Mouse (Mus musculus) hindbrain, embryonic 10.5 days (tissue): ENCODE results near the gene Igf2r. TPM values are rescaled to one million over a fixed set of nuclear protein-coding genes. Genes with fewer than 3 reads are reported as not detected.

Source experiments
- DNase-seq: peaks from one replicate; pipeline ENCODE4 v3.0.0-alpha.2; 2017; ENCODE audit warnings: low spot score
- H3K27ac ChIP-seq: fragments of 300-500 bp; sonication (generic); 2 replicates; pipeline ENCODE4 v1.5.1; 2016; ENCODE audit warnings: mild to moderate bottlenecking, moderate library complexity
- H3K27me3 ChIP-seq: fragments of 300-500 bp; sonication (generic); 2 replicates; pipeline ENCODE4 v1.6.1; 2016; ENCODE audit warnings: mild to moderate bottlenecking; ENCODE audit not compliant: poor library complexity, insufficient read depth, severe bottlenecking
- H3K36me3 ChIP-seq: fragments of 300-500 bp; sonication (generic); 2 replicates; pipeline ENCODE4 v1.6.1; 2016; ENCODE audit warnings: mild to moderate bottlenecking, moderate library complexity
- H3K4me1 ChIP-seq: fragments of 300-500 bp; sonication (generic); replicated peaks from 2 replicates; pipeline ENCODE4 v1.6.1; 2016; ENCODE audit warnings: mild to moderate bottlenecking
- H3K4me3 ChIP-seq: fragments of 300-500 bp; sonication (generic); 2 replicates; pipeline ENCODE4 v1.5.1; 2016; ENCODE audit warnings: mild to moderate bottlenecking, moderate library complexity
- H3K9me3 ChIP-seq: fragments of 300-500 bp; sonication (generic); 2 replicates; pipeline ENCODE4 v1.6.1; 2016; ENCODE audit warnings: mild to moderate bottlenecking, moderate library complexity
- WGBS: fragments of 180-500 bp; shearing (Covaris S2); methylation state at CpG from one replicate; pipeline ENCODE4 v1.1.7; 2016; 5-methylcytosine and 5-hydroxymethylcytosine counted together
- polyA plus RNA-seq: library from polyadenylated mRNA; unstranded; fragments of >200 nt; fragmentation: Nextera tagmentation; extraction: Ambion mirVana; gene quantifications from 2 replicates; pipeline ENCODE4 v1.2.1, GENCODE M21; 2016

Igf2r gene
- polyA plus RNA-seq, 1 experiment from 2014 or later = 17.3 TPM

DNA sequence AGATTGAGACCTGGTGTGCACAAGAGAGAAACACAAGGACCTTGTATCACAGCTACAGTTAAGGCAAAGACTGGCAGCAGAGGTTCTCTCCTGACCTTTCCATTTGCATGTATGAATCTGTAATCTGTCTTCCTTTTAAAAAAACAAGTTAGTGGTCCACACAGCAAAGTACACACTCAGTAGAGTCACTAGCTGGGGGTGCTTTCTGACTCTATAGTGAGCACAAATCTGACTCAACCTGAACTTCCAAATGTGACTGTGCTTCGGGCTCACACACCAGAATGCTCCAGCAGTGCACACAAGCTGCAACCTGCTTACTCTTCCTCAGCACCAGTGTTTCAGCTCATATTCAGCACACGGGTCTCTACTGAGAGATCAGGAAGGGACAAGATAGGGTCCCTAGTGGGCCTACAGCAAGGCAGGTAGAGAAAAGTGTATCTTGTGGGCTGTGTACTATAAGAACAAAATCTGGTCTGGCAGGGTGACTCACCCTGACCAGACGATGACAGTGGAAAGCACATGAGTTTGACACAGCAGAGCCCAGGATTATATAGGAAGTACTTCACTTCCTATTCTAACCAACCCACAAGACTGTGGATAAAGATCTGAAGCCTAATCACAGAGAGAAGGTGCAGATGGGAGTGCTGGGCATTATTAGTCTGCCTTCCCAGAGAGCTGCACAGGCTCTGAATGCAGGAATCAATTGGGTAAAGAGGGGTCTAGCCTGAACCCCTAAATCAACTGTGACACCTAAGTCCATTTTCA lies 15.0 kb downstream of the Igf2r start:
- no peak overlapping the region for H3K27ac ChIP-seq
- 89% methylated on average over 3 of the region's 3 CpGs for WGBS
- peaks cover 61% of the 10 kb centered on the region for H3K4me1 ChIP-seq
- H3K9me3 ChIP-seq = no peaks in the 10 kb centered on the region
- H3K27me3 ChIP-seq = no peaks in the 10 kb centered on the region
- no peak for DNase-seq
- H3K36me3 ChIP-seq = no peaks in the 10 kb centered on the region
- no peak overlapping the region for H3K4me3 ChIP-seq

DNA sequence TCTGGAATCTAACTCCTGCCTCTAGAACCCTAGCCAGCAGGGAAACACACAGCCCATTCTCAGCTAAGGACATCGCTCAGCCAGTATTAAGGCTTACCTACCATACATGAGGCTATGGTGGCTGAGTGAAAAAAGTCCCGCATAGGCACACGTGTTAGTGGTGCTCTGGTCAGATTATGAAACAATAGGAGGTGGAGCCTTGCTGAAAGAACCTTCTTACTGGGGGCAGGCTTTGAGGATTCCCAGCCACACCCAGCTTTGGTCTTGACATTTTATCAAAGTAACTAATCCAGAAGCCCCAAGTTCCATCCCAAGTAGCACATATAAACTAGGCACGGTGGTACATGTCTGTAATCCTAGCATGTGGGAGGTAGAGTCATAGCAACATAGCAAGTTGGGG lies 16.4 kb downstream of the Igf2r start:
- no peaks in the 10 kb centered on the region for H3K27me3 ChIP-seq
- H3K9me3 ChIP-seq = no peaks in the 10 kb centered on the region
- H3K4me3 ChIP-seq = no peak overlapping the region
- no peak overlapping the region for H3K27ac ChIP-seq
- 87% methylated on average over 4 of the region's 4 CpGs for WGBS
- H3K4me1 ChIP-seq = peaks cover 57% of the 10 kb centered on the region
- no peak for DNase-seq
- peaks cover 6% of the 10 kb centered on the region; the same call in 1 of the 2 replicates for H3K36me3 ChIP-seq

DNA sequence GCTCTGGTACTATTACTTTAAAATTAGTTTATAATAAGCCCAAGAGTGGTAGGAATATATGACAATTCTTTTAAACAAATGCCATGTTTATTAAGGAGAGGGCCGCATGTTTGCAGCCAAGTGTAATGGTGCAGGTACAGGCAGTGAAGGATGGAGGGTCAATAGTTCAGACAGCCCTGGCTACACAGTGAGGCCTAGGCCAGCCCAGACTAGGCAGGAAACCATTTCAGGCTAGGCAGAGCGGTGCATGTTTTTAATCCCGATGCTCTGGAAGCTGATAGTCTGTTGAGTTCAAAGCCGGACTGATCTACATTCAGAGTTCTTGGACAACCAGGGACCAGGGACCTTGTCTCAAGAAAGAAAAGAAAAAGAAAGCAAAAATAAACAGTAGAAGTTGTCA lies 17.8 kb downstream of the Igf2r start:
- Histone ChIP-seq H3K27ac (peak overlapping the region; percentile 40; the same call in 1 of the 2 replicates), H3K9me3 (no peaks in the 10 kb centered on the region), H3K4me1 (peaks cover 52% of the 10 kb centered on the region), H3K36me3 (peaks cover 16% of the 10 kb centered on the region; the same call in 1 of the 2 replicates), H3K4me3 (no peak overlapping the region), H3K27me3 (no peaks in the 10 kb centered on the region)
- WGBS = 73% methylated on average over 4 of the region's 4 CpGs
- DNase-seq = no peak

DNA sequence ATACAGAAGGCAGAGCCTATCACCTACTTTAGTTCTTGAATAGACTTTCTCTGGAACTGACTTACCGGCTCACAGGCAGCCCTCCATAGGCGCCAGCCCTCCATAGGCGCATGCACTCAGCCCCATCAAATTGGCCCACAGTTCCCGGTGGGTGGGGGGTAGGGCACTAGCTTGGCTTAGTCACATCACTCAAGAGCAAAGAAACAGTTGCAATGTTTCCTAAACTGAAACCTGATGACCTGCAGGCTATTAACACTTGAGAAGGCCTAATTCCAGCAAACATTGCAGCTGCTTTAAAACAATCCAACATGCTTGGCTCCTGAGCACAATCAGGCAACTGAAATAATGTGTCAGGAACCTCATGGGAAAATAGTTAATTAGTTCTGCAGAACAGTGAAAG lies 18.2 kb downstream of the Igf2r start:
- Histone ChIP-seq H3K4me3 (no peak overlapping the region), H3K9me3 (no peaks in the 10 kb centered on the region), H3K27ac (no peak overlapping the region), H3K4me1 (peaks cover 52% of the 10 kb centered on the region), H3K27me3 (no peaks in the 10 kb centered on the region), H3K36me3 (peaks cover 20% of the 10 kb centered on the region; the same call in 1 of the 2 replicates)
- 52% methylated on average over 4 of the region's 4 CpGs for WGBS
- DNase-seq = no peak

DNA sequence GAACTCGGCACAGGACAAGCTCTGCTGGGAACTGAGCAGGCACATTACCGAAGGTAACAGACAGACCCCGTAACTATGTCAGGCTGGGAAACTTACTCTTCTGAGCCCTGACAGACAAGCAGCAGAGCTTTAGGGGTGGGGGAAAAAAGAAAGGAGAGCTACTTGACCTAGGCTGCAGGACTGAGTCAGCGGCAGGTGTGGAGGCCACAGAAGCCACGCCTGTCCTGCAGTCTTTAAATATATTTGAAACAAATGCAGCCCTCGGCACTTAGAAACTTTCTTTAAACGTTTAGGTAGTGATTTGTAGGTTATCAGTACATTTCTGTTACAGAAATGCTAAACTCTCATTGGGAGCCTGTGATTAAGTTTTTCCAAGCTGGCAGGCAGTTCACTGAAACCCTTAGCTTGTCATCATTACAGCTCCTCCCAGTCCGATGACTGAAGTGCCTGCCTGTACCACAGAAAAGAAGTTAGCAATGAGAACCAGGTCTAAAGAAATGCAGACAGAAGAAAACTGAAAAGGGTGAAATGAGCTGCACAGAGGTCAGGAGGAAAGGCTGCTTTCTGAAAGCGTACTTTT lies 18.8 kb downstream of the Igf2r start:
- Histone ChIP-seq H3K9me3 (no peaks in the 10 kb centered on the region), H3K27me3 (no peaks in the 10 kb centered on the region), H3K4me3 (no peak overlapping the region), H3K4me1 (peaks cover 48% of the 10 kb centered on the region), H3K27ac (peak overlapping the region; percentile 46; the same call in 1 of the 2 replicates), H3K36me3 (peaks cover 26% of the 10 kb centered on the region)
- WGBS = 76% methylated on average over 9 of the region's 9 CpGs
- no peak for DNase-seq

DNA sequence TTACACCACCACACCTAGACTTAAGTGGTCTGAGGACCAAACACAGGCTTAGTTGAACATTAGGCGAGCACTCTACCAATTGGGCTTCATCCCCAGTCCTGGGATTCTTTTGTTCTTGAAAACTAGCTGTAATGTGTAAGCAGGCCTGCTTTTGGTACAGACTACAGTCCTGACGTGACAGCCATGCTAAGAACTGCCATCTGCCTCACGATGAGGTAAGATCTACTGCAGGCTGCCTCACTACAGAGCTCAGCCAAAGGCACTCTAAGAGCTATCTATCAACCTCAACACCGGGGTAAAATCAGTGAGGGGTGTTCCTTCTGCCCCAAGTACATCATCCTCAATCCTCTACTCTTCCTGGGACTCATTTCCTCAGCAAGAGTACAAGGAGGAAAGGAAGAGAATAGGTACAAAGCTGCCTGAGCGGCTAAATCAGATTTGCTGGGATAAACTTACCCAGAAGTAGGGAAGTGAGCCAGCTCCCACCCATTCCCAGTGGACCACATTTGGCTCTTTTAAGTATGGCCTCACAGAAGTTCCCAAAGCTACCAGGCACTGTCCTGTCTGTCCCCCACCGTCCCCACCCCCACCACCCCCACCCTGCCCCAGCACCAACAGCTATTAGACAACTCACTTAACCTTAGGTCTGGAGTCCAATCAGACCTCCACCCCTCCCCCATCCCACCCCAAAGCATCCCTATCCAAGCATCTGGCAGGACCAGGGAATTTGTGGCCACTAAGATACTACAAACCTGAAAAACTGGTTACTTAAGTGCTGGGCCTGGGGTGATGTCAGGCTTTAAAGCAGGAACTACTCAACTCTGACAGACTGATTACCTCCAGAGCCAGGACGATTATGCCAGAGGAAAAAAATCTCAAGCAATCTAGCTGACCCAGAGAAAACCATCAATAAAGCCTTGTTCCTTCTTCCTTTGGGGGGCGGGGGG lies 19.8 kb downstream of the Igf2r start:
- Histone ChIP-seq H3K36me3 (peaks cover 35% of the 10 kb centered on the region), H3K27me3 (no peaks in the 10 kb centered on the region), H3K4me3 (no peak overlapping the region), H3K9me3 (no peaks in the 10 kb centered on the region), H3K27ac (peak overlapping the region; percentile 50; the same call in 1 of the 2 replicates), H3K4me1 (peaks cover 41% of the 10 kb centered on the region)
- 54% methylated on average over 8 of the region's 8 CpGs for WGBS
- DNase-seq = peak; percentile 12

DNA sequence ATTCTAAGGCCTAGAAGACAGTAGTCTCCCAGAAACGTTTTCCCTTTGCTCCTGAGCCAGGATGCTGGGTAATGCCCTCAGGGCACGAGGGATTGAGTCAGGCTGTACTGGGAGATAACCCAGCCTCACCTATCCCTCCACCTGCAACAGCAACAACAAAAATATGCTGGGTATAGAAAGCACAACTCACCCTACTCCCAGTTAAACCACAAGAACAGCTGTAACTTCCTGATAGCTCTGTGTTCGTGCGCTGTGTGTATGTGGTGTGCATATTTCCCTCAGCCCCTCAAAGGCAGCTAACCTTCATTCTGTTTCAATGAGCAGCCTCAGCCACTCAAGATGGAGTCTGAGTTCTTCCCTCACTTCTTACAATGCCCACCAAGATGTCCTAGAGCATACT lies 23.7 kb downstream of the Igf2r start:
- peaks cover 75% of the 10 kb centered on the region for H3K36me3 ChIP-seq
- 81% methylated on average over 4 of the region's 4 CpGs for WGBS
- no peak overlapping the region for H3K4me3 ChIP-seq
- H3K9me3 ChIP-seq = peaks cover 31% of the 10 kb centered on the region
- H3K27me3 ChIP-seq = no peaks in the 10 kb centered on the region
- H3K27ac ChIP-seq = no peak overlapping the region
- H3K4me1 ChIP-seq = peaks cover 31% of the 10 kb centered on the region
- DNase-seq = no peak

DNA sequence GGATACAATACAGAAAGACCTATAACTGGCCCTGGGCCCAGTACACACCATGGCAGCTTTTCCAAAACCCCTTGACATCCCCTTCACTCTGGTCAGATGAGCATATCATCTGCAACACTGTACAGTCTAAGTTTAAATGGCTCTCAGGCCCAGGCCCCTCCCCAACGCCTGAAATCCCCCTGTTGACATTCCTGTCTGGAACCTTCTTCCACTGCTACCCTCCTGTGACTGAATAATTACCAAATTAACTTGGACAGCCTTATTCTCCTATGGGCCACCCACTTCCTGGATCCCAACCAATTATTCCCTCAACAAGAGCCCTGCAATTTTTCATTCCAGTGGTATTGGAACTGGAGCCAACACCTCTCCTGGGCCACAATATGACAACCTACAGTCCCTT lies 25.4 kb downstream of the Igf2r start:
- H3K36me3 ChIP-seq = peaks cover 91% of the 10 kb centered on the region

DNA sequence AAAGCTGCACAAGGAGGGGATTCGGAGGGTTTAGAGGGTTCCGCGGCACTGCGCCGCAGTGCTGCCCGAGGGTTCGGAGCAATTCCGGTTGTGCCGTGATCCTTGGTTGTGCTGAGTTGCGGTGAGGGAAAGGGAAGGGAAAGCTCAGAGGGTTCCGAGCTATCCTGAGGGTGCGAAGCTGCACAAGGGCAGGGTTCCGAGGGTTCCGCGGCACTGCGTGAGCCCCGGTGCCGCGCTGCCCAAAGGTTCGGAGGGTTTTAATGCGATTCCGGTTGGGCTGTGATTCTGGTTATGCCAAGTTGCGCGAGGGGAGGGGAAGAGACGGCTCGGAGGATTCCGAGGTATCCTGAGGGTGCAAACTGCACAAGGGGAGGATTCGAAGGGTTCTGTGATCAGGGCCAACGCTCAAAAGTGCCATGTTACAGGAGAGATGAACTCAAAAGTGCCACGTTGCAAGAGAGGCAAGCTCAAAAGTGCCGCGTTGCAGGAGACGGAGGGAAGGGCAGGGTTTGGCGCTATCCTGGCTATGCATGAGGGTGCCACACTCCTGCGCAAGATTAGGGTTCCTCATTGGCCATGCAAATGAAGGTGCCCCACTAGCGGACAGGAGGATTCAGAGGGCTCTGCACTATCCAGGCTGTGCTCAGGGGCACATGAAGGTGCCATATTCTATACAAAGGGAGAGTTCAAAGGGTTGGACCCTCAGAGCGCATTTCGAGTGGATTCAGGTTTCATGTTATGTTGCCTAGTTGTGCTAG lies 27.1 kb downstream of the Igf2r start:
- peak overlapping the region; percentile 60 for H3K4me3 ChIP-seq
- H3K27me3 ChIP-seq = no peaks in the 10 kb centered on the region
- WGBS = 52% methylated on average over 38 of the region's 38 CpGs
- peaks cover 95% of the 10 kb centered on the region for H3K36me3 ChIP-seq
- peak; percentile 27 for DNase-seq
- peaks cover 25% of the 10 kb centered on the region; the same call in 1 of the 2 replicates for H3K4me1 ChIP-seq
- peak overlapping the region; percentile 85 for H3K27ac ChIP-seq
- peaks cover 31% of the 10 kb centered on the region for H3K9me3 ChIP-seq

More for the DNA sequence above, 25.4 kb downstream of the Igf2r start:
- WGBS = 84% methylated on average over 1 of the region's 1 CpGs
- Histone ChIP-seq H3K27ac (no peak overlapping the region), H3K9me3 (peaks cover 31% of the 10 kb centered on the region), H3K27me3 (no peaks in the 10 kb centered on the region), H3K4me1 (peaks cover 25% of the 10 kb centered on the region; the same call in 1 of the 2 replicates), H3K4me3 (no peak overlapping the region)
- DNase-seq = no peak

DNA sequence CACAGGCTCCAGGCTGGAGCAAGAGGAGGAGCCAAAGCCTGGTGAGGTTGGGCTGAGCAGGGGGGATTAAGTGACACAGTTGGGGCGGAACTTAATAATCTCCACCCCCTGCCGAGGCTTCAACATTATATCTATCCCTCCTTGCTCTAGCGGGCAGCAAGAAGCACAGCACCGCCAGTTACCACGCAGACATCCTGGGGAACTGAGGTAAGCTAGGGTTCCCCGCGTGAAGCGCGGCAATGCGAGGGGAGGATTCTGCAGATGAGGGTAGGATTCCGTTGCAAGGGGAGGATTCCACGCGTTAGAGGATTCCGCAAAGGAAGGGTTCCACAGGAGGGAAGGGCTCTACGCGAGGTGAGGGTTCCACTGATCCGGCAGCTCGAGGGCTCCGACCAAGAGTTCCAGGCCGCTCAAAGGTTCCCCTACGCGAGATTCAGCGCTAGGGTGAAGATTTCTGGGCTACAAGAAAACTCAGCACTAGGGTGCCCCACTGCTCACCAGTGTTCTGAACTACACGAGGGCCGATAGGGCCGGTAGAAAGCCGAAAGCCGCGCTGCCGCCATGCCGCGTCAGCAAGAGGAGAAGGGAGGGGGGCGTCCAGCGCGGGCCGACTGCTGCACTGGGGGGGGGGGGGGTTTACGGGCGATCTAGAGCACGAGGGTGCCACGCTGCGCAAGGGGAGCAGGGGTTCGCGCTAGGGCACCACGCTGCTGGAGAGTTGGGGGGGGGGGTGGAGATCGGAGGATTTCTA lies 28.1 kb downstream of the Igf2r start:
- no peaks in the 10 kb centered on the region for H3K27me3 ChIP-seq

DNA sequence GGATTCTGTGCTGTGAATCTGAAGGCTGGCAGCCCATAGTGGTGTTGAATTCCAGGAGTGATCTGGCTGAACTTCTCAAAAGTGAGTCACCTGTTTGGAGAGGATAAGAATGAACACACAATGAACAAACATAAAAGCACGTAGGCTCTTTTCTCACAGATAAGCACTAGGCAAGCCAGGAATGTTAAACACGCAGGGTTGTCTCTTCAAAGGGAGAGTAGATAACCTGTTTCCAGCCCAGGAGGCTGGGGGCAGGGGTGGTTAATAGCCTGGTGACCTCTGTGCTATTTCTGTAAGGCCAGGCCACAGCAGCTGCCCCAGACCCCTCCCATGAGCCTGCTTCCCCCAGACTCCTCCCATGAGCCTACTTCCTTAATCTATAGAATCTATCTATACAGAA lies 29.1 kb downstream of the Igf2r start:
- Histone ChIP-seq H3K9me3 (peaks cover 31% of the 10 kb centered on the region), H3K27ac (no peak overlapping the region), H3K4me3 (no peak overlapping the region), H3K4me1 (peaks cover 25% of the 10 kb centered on the region; the same call in 1 of the 2 replicates), H3K36me3 (peaks cover 96% of the 10 kb centered on the region), H3K27me3 (no peaks in the 10 kb centered on the region)
- WGBS = 61% methylated on average over 2 of the region's 2 CpGs
- DNase-seq = no peak

More for the DNA sequence above, 28.1 kb downstream of the Igf2r start:
- Histone ChIP-seq H3K9me3 (peaks cover 31% of the 10 kb centered on the region), H3K4me3 (peak overlapping the region; percentile 60), H3K4me1 (peaks cover 25% of the 10 kb centered on the region; the same call in 1 of the 2 replicates), H3K36me3 (peaks cover 96% of the 10 kb centered on the region), H3K27ac (peak overlapping the region; percentile 85)
- DNase-seq = peak; percentile 59
- WGBS = 50% methylated on average over 43 of the region's 45 CpGs
